Mouse (Mus musculus) CD4-positive naive resting alpha-beta T cell, adult 76 days (primary cell): Measurements from ENCODE around the gene Thoc6. TPM values are rescaled to one million over a fixed set of nuclear protein-coding genes. Genes with fewer than 3 reads are reported as not detected.

Source experiments
- total RNA-seq: library from RNA; stranded (reverse); gene quantifications from one replicate; pipeline ENCODE4 v1.2.4, GENCODE M21; 2023

The Thoc6 gene
- total RNA-seq: 22.1 TPM

DNA sequence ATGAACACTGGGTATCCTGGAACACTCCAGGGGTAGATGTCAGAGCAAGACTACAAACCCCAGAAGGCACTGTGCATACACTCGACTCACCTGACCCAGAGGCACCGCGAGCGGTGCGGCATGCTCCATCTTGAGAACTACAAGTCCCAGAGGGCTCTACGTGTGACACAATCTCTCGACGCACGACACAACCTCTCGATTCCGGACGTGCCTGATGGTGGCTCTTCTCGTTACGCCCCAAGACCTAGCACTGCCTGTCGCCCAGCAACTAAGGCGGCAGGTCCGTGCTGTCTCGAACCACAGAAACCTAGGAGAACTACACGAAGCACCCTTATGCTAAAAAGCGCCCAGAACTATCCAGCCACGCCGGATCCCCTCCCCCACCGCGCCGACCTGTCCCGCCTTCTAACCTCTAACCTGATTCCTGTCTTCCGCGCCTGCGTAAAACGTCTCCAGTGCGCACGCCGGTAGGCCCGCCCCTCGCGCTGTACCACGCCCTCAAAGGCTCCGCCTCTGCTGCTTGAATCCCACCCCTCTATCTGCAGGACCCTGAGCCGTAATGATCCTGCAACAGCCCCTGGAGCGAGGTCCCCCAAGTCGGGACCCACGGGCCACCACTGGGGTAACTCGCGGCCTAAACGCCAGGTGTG lies at the start of gene Thoc6, which contains the start of gene Hcfc1r1:
Gene Thoc6, minus strand, starts transcription at position 459 of the 650 bp plus-strand sequence.
Gene Hcfc1r1, plus strand, starts transcription at position 173 of the 650 bp plus-strand sequence.

DNA sequence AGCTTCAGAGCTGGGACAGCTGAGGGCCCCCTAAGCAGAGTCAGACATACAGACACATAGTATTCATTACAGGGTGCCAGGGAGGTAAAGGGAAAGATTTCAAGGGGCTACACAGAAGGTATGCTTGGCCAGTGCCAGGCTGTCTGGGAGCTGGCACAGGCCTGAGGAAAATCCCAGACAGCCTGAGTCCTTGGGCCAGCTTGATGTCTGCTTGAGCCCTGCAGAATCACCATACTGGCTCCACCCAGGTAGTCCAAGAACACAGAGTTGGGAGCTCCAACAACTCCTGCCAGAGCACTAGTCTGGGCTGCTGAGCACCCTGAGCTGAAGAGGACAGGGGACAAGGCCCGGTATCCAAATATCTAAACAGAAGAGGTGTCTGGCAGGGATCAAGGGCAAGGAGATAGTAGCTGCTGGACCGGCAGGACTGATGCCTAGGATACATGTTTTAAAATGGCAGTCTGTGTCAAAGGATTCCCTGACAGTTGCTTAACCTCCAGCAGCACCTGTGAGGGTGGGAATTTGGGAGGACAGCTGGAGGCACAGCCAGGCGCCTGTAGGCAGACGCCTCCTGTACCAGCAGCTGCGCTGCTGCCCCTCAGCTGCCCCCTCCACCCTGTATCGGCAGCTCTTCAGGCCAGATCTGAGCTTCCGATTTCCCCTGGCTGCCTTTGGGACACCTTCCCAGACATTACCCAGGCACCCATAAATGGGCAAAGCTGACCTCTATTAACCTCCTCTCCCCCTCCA lies 48.9 kb upstream of the Thoc6 start, which contains the start of gene 1520401A03Rik:
Gene 1520401A03Rik, minus strand, starts transcription at position 408 of the 750 bp plus-strand sequence.

DNA sequence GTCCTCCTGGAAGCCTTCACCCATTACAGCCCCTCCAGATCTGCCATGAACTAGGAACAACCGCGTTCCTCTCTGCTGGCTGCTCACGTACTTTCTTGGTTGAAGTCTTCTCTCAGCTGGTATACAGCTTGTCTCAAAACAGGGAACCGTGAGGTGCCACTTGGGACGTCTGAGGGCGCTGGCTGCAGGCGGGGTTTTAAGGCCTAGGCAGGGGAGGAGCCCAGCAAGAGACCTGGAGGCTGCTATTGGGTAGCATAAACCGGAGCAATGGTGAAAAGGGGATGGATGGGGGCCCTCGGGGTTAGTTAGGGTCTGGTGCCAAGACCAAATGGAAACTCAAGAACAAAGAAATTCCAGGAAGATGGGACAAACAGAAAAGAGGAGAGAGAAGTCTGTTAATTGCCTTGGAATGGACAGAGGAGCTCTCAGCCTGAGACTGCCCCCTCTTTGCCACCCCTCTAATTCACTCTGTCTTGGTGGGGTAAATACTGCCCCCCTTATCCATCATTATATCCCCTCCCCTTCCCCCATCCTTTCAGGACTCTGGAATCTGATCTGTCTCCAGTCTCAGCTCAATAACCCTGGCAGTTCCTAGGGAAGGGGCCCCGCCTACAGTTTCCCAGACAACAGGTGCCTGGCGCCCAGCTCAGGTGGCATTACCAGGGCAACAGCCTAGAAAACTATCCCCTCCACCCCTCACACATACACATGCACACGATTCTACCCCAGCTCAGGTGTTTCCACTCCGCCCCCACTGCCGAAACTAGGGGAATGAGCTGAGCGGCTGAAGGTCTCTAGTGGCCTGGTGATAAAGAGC lies 10.4 kb upstream of the Thoc6 start, which contains the start of gene Cldn9:
Gene Cldn9, minus strand, starts transcription at position 171 of the 817 bp plus-strand sequence.

GRCm38 (mm10) chr17:23679127-23679835 lies 5.6 kb upstream of the Thoc6 start, which contains the start of gene Cldn6:
Gene Cldn6, plus strand, starts transcription at chr17:23679249.

GRCm38 (mm10) chr17:23677236-23677679 lies 3.6 kb upstream of the Thoc6 start, which contains the start of gene Tnfrsf12a:
Gene Tnfrsf12a, minus strand, starts transcription at chr17:23677468.

DNA sequence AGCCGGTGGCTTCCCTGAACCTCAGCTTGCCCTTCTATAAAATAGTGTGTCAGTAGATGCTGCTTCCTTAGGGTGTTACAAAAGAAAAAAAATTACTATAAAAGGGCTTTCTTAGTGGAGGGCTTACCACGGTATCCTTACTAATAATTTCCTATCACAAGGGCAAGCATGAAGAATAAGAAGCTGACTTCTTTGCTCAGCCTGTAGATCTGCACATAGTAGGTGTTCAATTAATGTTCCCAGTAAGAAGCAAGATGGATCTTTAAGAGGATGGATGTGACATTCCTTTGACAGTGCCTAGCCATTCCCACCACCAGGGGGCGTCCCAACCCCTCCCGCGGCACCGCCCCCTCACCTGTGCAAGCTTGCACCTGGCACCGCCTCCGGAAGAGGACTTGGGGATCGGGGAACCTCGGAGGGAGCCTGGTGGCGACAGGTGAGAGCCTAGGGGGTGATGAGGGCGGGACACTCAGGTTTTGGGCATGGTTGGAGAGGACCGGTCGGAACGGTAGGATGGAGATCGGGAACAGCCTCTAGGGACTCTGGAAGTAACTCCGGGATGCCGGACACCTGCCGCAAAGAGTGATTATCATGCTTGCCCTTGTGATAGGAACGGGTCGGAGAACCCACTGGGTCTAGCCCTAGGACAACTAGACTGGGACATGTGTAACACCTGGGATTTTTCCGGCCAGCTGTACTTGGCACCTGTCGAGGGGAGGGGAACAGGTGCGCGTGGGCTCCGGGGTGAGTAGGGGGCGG lies 13.4 kb downstream of the Thoc6 start, which contains the start of gene Bicdl2:
Gene Bicdl2, plus strand, starts transcription at position 390 of the 759 bp plus-strand sequence.

GRCm38 (mm10) chr17:23644613-23645495 lies 28.8 kb downstream of the Thoc6 start, which contains the start of gene Mmp25:
Gene Mmp25, minus strand, starts transcription at chr17:23645277.

Other genes with a start within 250 kb of the Thoc6 start
- not detected for gene Vmn2r117, start 194.2 kb downstream of the Thoc6 start, total RNA-seq
- 7.6 TPM for gene Zfp213, start 109.6 kb downstream of the Thoc6 start, total RNA-seq
- not detected for gene Zfp13, start 74.4 kb downstream of the Thoc6 start, total RNA-seq
- not detected for gene Zscan10, start 73.0 kb downstream of the Thoc6 start, total RNA-seq
- 0.38 TPM for gene Mmp25, start 28.6 kb downstream of the Thoc6 start, total RNA-seq
- gene Bicdl2, start 13.4 kb downstream of the Thoc6 start, total RNA-seq: 0.35 TPM
- 42.8 TPM for gene Hcfc1r1, start 286 bp downstream of the Thoc6 start, total RNA-seq
- 71.7 TPM for gene Tnfrsf12a, start 3.6 kb upstream of the Thoc6 start, total RNA-seq
- gene Cldn6, start 5.4 kb upstream of the Thoc6 start, total RNA-seq: not detected
- not detected for gene Cldn9, start 10.1 kb upstream of the Thoc6 start, total RNA-seq
- not detected for gene 1520401A03Rik, start 48.9 kb upstream of the Thoc6 start, total RNA-seq
- 37.1 TPM for gene Pkmyt1, start 52.5 kb upstream of the Thoc6 start, total RNA-seq
- gene Paqr4, start 67.0 kb upstream of the Thoc6 start, total RNA-seq: 2.0 TPM
- gene Kremen2, start 72.0 kb upstream of the Thoc6 start, total RNA-seq: 0.62 TPM
- gene Flywch1, start 97.7 kb upstream of the Thoc6 start, total RNA-seq: 18.9 TPM
- gene Flywch2, start 112.2 kb upstream of the Thoc6 start, total RNA-seq: not detected
- gene Srrm2, start 116.7 kb upstream of the Thoc6 start, total RNA-seq: 1,551 TPM
- 130 TPM for gene Elob, start 155.3 kb upstream of the Thoc6 start, total RNA-seq
- gene Prss33, start 162.2 kb upstream of the Thoc6 start, total RNA-seq: not detected
- not detected for gene Prss32, start 170.0 kb upstream of the Thoc6 start, total RNA-seq
- gene Prss41, start 170.3 kb upstream of the Thoc6 start, total RNA-seq: 0.91 TPM
- not detected for gene Prss21, start 194.2 kb upstream of the Thoc6 start, total RNA-seq
- not detected for gene Dcpp1, start 207.0 kb upstream of the Thoc6 start, total RNA-seq
- gene Dcpp2, start 207.0 kb upstream of the Thoc6 start, total RNA-seq: not detected
- gene Dcpp3, start 243.6 kb upstream of the Thoc6 start, total RNA-seq: not detected